Mouse (Mus musculus): ENCODE results near the gene Vmn2r5.
"Not testable (repeated sequence)": the region's sequence is repeated elsewhere in the genome, so short reads cannot be mapped to it uniquely, and the experiment has no call there.

Gene Vmn2r5
- long read RNA-seq, experiment 1 = 0 reads
- long read RNA-seq, experiment 2 = 0 reads

- intact Hi-C loops (cut with DNase I) = not testable (repeated sequence)
Measured at GRCm38 (mm10) chr3:64509742-64510141, at the start of gene Vmn2r5. Gene Vmn2r5 (minus strand): TSS chr3:64509842.

- intact Hi-C loops (cut with DNase I) = not testable (repeated sequence)
Measured at GRCm38 (mm10) chr3:64523585-64523984, 13.9 kb upstream of the Vmn2r5 start.
